ENCODE assay signal across 15 mouse cellular contexts in the genomic region with DNA sequence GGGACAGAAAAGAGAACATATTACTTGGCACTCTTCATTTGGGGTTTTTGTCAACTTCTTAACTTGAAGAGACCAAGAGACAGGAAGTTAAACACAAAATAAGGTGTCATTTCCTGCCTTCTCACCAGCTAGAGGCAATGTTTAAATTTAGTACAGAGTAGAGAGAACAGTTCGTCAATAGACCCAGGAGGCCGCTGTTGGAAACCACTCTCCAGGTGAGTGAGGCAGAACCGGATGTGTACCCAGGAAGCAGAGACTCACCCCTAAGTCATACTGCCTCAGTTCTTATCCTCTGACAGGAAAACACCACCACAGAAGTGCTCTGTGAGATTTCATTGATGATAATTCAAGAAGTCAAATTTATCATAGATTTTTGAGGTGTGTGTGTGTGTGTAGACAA. TPM values are rescaled to one million over a fixed set of nuclear protein-coding genes. Genes with fewer than 3 reads are reported as not detected.
DNase-seq lines count a peak whose midpoint lies in the region; ATAC-seq and TF ChIP-seq lines count a peak whose summit lies in the region.
"Had no signal": no experiment of that assay in that cellular context is flagged by ENCODE, and none has a peak within 500 bp of the region (broad histone marks: within the 10 kb centered on the region; RNA-seq: fewer than 3 reads in every experiment).

No protein-coding gene starts in this region.

- H3K27me3 ChIP-seq in spleen, adult 2 months (ENCODE audit: control insufficient read depth, insufficient read depth, low read length): no peaks in the 10 kb centered on the region
- H3K27me3 ChIP-seq: embryonic facial prominence, embryonic 12.5 days had no signal

- no peak for TF ChIP-seq CTCF in spleen, adult 2 months (IDR thresholded peaks at IDR 0.05; ENCODE audit: extremely low read depth, insufficient read depth, insufficient read length, insufficient replicate concordance)

- H3K36me3 ChIP-seq in spleen, adult 2 months (ENCODE audit: control insufficient read depth, insufficient read depth, low read length): no peaks in the 10 kb centered on the region
- H3K36me3 ChIP-seq: embryonic facial prominence, embryonic 12.5 days; forebrain, embryonic 10.5 days; heart, embryonic 10.5 days had no signal

- peak; percentile 84 for ATAC-seq in megakaryocyte, adult 5-6 weeks (ENCODE audit: poor library complexity, severe bottlenecking)
- ATAC-seq in megakaryocyte-erythroid progenitor cell, adult 5-6 weeks (replicated peaks; ENCODE audit: low FRiP score, low TSS enrichment, poor library complexity, severe bottlenecking): no peak

- peak; percentile 30 for DNase-seq in lung, postnatal 36 days
- DNase-seq in lung, postnatal 10 days: no peak
- DNase-seq in spleen, adult 2 months (ENCODE audit: low read depth in 1 of 2, low spot score in 2 of 2): peak; percentile 62 to 85
- DNase-seq in MN1 (ENCODE audit: low spot score): no peak
- no peak for DNase-seq in cerebellum, postnatal 4 days (ENCODE audit: low spot score in 2 of 2)
- no peak for DNase-seq in adrenal gland, adult 18-20 months (ENCODE audit: low spot score in 2 of 2)
- DNase-seq: cerebellum, adult 8-10 months; gastrocnemius, adult 2 months; kidney, adult 18-20 months; lung, postnatal 4 days had no signal

- peaks cover 12% of the 10 kb centered on the region; the same call in 1 of the 2 replicates for H3K4me1 ChIP-seq in spleen, adult 2 months (ENCODE audit: control insufficient read depth, insufficient read depth, insufficient read length)
- H3K4me1 ChIP-seq: embryonic facial prominence, embryonic 12.5 days; forebrain, embryonic 10.5 days; heart, embryonic 10.5 days had no signal

- no peak for TF ChIP-seq POLR2A in spleen, adult 2 months (IDR thresholded peaks at IDR 0.05; ENCODE audit: low read depth, low read length)

- H3K4me3 ChIP-seq in spleen, adult 2 months (ENCODE audit: extremely low read depth, insufficient read depth, insufficient read length): no peak overlapping the region
- H3K4me3 ChIP-seq: embryonic facial prominence, embryonic 12.5 days; forebrain, embryonic 10.5 days; gastrocnemius, adult 2 months; heart, embryonic 10.5 days had no signal

- H3K27ac ChIP-seq in spleen, adult 2 months (ENCODE audit: insufficient read depth, low read length): peak overlapping the region; percentile 79
- H3K27ac ChIP-seq: embryonic facial prominence, embryonic 12.5 days; forebrain, embryonic 10.5 days; gastrocnemius, adult 2 months; heart, embryonic 10.5 days had no signal

- 10% methylated on average over 3 of the region's 3 CpGs for WGBS in spleen, adult 2 months

RNA-seq across cellular contexts. Expression of a gene that starts 49.4 kb away (rescaled TPM):
- total RNA-seq in megakaryocyte, adult 5-6 weeks (2015): 39.9 and 50.6 TPM in 2 replicates
- total RNA-seq in megakaryocyte, adult 5-6 weeks (2017): 45.6 and 46.3 TPM in 2 replicates
- polyA plus RNA-seq in spleen, adult 2 months (2012; rRNA removed): 2.7 and 3.0 TPM in 2 replicates
- 10 to 100 TPM; 20.8 to 22.1 TPM for total RNA-seq in adrenal gland, adult 18-20 months (2021)
- 58.4 and 95.9 TPM in 2 replicates for total RNA-seq in megakaryocyte-erythroid progenitor cell, adult 5-6 weeks (2014; fragmentation: Nextera tagmentation)
- 66.8 and 98.2 TPM in 2 replicates for total RNA-seq in megakaryocyte-erythroid progenitor cell, adult 5-6 weeks (2017)

Comparison
In these comparisons a context has a peak if more than half of its experiments do, and no peak if none do; other contexts are left out.
1. DNase-seq: peak in lung, postnatal 36 days (single experiment) and spleen, adult 2 months (2 of 2); none in lung, postnatal 10 days (single experiment), MN1 (single experiment), cerebellum, postnatal 4 days (0 of 2) and adrenal gland, adult 18-20 months (0 of 2).